Mouse (Mus musculus) midbrain, embryonic 11.5 days (tissue): ENCODE results near the gene Rbm18. TPM values are rescaled to one million over a fixed set of nuclear protein-coding genes. Genes with fewer than 3 reads are reported as not detected.

Experiments
- ATAC-seq: fragments of 200-750 bp; cut with Nextera tagmentation; 2 replicates; pipeline ENCODE4 v1.8.0; 2017; ENCODE audit warnings: moderate TSS enrichment, moderate library complexity; ENCODE audit not compliant: low FRiP score
- DNase-seq: peaks from one replicate; pipeline ENCODE4 v3.0.0; 2015; ENCODE audit warnings: low spot score; ENCODE audit errors: missing footprints
- H3K27ac ChIP-seq: fragments of 300-500 bp; sonication (generic); 2 replicates; pipeline ENCODE4 v1.5.1; 2014; ENCODE audit warnings: low read depth, low read length
- H3K27me3 ChIP-seq: fragments of 300-500 bp; sonication (generic); 2 replicates; pipeline ENCODE4 v1.6.1; 2014; ENCODE audit warnings: mild to moderate bottlenecking, low read length, moderate library complexity, mixed read lengths; ENCODE audit not compliant: control insufficient read depth, insufficient read depth
- H3K36me3 ChIP-seq: fragments of 300-500 bp; sonication (generic); 2 replicates; pipeline ENCODE4 v1.6.1; 2014; ENCODE audit warnings: mild to moderate bottlenecking, low read length, moderate library complexity, mixed read lengths; ENCODE audit not compliant: control insufficient read depth, insufficient read depth
- H3K4me1 ChIP-seq: fragments of 300-500 bp; sonication (generic); 2 replicates; pipeline ENCODE4 v1.6.1; 2014; ENCODE audit warnings: low read length; ENCODE audit not compliant: control insufficient read depth, insufficient read depth
- H3K4me2 ChIP-seq: fragments of 300-500 bp; sonication (generic); 2 replicates; pipeline ENCODE4 v1.6.1; 2014; ENCODE audit warnings: mild to moderate bottlenecking, moderate library complexity
- H3K4me3 ChIP-seq: fragments of 300-500 bp; sonication (generic); 2 replicates; pipeline ENCODE4 v1.5.1; 2014; ENCODE audit warnings: low read depth, low read length
- H3K9ac ChIP-seq: fragments of 300-500 bp; sonication (generic); 2 replicates; pipeline ENCODE4 v1.6.1; 2014; ENCODE audit warnings: low read length
- H3K9me3 ChIP-seq: fragments of 300-500 bp; sonication (generic); 2 replicates; pipeline ENCODE4 v1.6.1; 2016; ENCODE audit warnings: low read length; ENCODE audit not compliant: control insufficient read depth
- WGBS: fragments of 180-500 bp; shearing (Covaris S2); extraction: QIAGEN DNeasy Blood & Tissue Kit; methylation state at CpG from one replicate; pipeline ENCODE4 v1.1.7; 2014; 5-methylcytosine and 5-hydroxymethylcytosine counted together
- polyA plus RNA-seq: library from polyadenylated mRNA; unstranded; fragments of >200 nt; fragmentation: Nextera tagmentation; extraction: Ambion mirVana; gene quantifications from 2 replicates; pipeline ENCODE4 v1.2.1, GENCODE M21; 2014

The Rbm18 gene
- polyA plus RNA-seq, 1 experiment from 2014 or later, result 119 TPM

GRCm38 (mm10) chr2:36101866-36102558, 34.6 kb downstream of the Rbm18 start:
- peaks cover 26% of the 10 kb centered on the region for H3K4me1 ChIP-seq
- no peak overlapping the region for H3K27ac ChIP-seq
- H3K4me3 ChIP-seq, result no peak overlapping the region
- H3K4me2 ChIP-seq, result no peak overlapping the region
- H3K36me3 ChIP-seq, result no peaks in the 10 kb centered on the region
- 3% methylated on average over 28 of the region's 28 CpGs for WGBS
- DNase-seq (no peak), ATAC-seq (no peak)
- H3K9me3 ChIP-seq, result no peaks in the 10 kb centered on the region
- H3K27me3 ChIP-seq, result peaks cover 98% of the 10 kb centered on the region
- H3K9ac ChIP-seq, result no peak overlapping the region

GRCm38 (mm10) chr2:36099739-36100138, 36.8 kb downstream of the Rbm18 start:
- H3K27me3 ChIP-seq, result peaks cover 99% of the 10 kb centered on the region
- no peaks in the 10 kb centered on the region for H3K9me3 ChIP-seq
- DNase-seq, result peak; percentile 83
- no peaks in the 10 kb centered on the region for H3K36me3 ChIP-seq
- no peak overlapping the region for H3K4me2 ChIP-seq
- no peak overlapping the region for H3K27ac ChIP-seq
- ATAC-seq, result no peak
- no peak overlapping the region for H3K9ac ChIP-seq
- no peak overlapping the region for H3K4me3 ChIP-seq
- WGBS, result under 1% methylated on average over 6 of the region's 6 CpGs
- peaks cover 17% of the 10 kb centered on the region for H3K4me1 ChIP-seq

- Histone ChIP-seq H3K9me3 (no peaks in the 10 kb centered on the region), H3K4me2 (no peak overlapping the region), H3K4me1 (peaks cover 4% of the 10 kb centered on the region; the same call in 1 of the 2 replicates), H3K27ac (no peak overlapping the region), H3K36me3 (no peaks in the 10 kb centered on the region), H3K9ac (no peak overlapping the region), H3K4me3 (no peak overlapping the region), H3K27me3 (peaks cover 100% of the 10 kb centered on the region)
- DNase-seq (peak; percentile 92), ATAC-seq (no peak)
- WGBS, result 3% methylated on average over 5 of the region's 5 CpGs
Measured at GRCm38 (mm10) chr2:36098021-36098420, 38.6 kb downstream of the Rbm18 start.

- no peak overlapping the region for H3K4me2 ChIP-seq
- DNase-seq (peak; percentile 92), ATAC-seq (no peak)
- no peaks in the 10 kb centered on the region for H3K4me1 ChIP-seq
- WGBS, result 4% methylated on average over 18 of the region's 18 CpGs
- peaks cover 100% of the 10 kb centered on the region for H3K27me3 ChIP-seq
- no peak overlapping the region for H3K27ac ChIP-seq
- H3K4me3 ChIP-seq, result no peak overlapping the region
- H3K9me3 ChIP-seq, result no peaks in the 10 kb centered on the region
- H3K9ac ChIP-seq, result no peak overlapping the region
- no peaks in the 10 kb centered on the region for H3K36me3 ChIP-seq
Measured at GRCm38 (mm10) chr2:36097129-36097815, 39.3 kb downstream of the Rbm18 start.

GRCm38 (mm10) chr2:36093914-36094475, 42.6 kb downstream of the Rbm18 start:
- H3K4me3 ChIP-seq, result no peak overlapping the region
- peaks cover 12% of the 10 kb centered on the region for H3K4me1 ChIP-seq
- no peak overlapping the region for H3K4me2 ChIP-seq
- no peaks in the 10 kb centered on the region for H3K9me3 ChIP-seq
- no peak overlapping the region for H3K27ac ChIP-seq
- H3K27me3 ChIP-seq, result peaks cover 100% of the 10 kb centered on the region
- no peaks in the 10 kb centered on the region for H3K36me3 ChIP-seq
- DNase-seq (peak; percentile 94), ATAC-seq (no peak)
- 2% methylated on average over 31 of the region's 31 CpGs for WGBS
- no peak overlapping the region for H3K9ac ChIP-seq

- DNase-seq (peak; percentile 92), ATAC-seq (no peak)
- Histone ChIP-seq H3K4me1 (peaks cover 12% of the 10 kb centered on the region), H3K36me3 (no peaks in the 10 kb centered on the region), H3K27me3 (peaks cover 98% of the 10 kb centered on the region), H3K4me2 (no peak overlapping the region), H3K9me3 (no peaks in the 10 kb centered on the region), H3K9ac (no peak overlapping the region), H3K4me3 (no peak overlapping the region), H3K27ac (no peak overlapping the region)
- WGBS, result 18% methylated on average over 7 of the region's 7 CpGs
Measured at GRCm38 (mm10) chr2:36093301-36093700, 43.3 kb downstream of the Rbm18 start.

- H3K9ac ChIP-seq, result no peak overlapping the region
- H3K36me3 ChIP-seq, result no peaks in the 10 kb centered on the region
- H3K4me1 ChIP-seq, result peaks cover 12% of the 10 kb centered on the region
- H3K4me2 ChIP-seq, result no peak overlapping the region
- ATAC-seq (no peak), DNase-seq (peak; percentile 87)
- 1% methylated on average over 4 of the region's 4 CpGs for WGBS
- H3K9me3 ChIP-seq, result no peaks in the 10 kb centered on the region
- no peak overlapping the region for H3K27ac ChIP-seq
- no peak overlapping the region for H3K4me3 ChIP-seq
- peaks cover 92% of the 10 kb centered on the region for H3K27me3 ChIP-seq
Measured at GRCm38 (mm10) chr2:36092748-36093147, 43.8 kb downstream of the Rbm18 start.

GRCm38 (mm10) chr2:36090853-36091741, 45.5 kb downstream of the Rbm18 start:
- DNase-seq (peak; percentile 96), ATAC-seq (peak; percentile 93)
- under 1% methylated on average over 69 of the region's 70 CpGs for WGBS
- Histone ChIP-seq H3K4me2 (peak overlapping the region; percentile 45), H3K4me3 (peak overlapping the region; percentile 24), H3K9ac (no peak overlapping the region), H3K27me3 (peaks cover 76% of the 10 kb centered on the region), H3K9me3 (no peaks in the 10 kb centered on the region), H3K4me1 (peaks cover 12% of the 10 kb centered on the region), H3K36me3 (no peaks in the 10 kb centered on the region), H3K27ac (no peak overlapping the region)
